Mouse (Mus musculus): ENCODE results near the gene Snapin. TPM values are rescaled to one million over a fixed set of nuclear protein-coding genes. Genes with fewer than 3 reads are reported as not detected.

The Snapin gene
- total RNA-seq, 2 experiments from 2014 or later, result 31.7 to 35.5 TPM

DNA sequence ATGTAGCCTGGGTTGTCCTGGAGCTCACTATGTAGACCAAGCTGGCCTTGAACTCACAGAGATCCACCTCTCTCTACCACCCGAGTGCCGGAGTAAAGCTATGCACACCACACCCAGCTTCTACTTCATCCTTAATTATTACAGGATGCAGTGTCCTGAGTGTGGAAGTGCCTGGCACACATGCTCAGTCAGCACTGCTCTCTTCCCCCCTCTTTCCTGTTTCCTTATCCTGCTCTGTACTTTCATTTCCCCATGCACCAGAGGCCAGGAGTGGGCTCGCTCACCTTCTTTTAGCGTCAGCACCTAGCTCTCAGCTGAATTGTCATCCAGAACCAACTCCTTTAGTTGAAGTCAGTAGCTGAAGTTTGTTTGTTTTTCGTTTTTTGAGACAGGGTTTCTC, 30.5 kb downstream of the Snapin start:
- no peak for ATAC-seq (replicated peaks; ENCODE audit: poor library complexity, severe bottlenecking)

- no peak for ATAC-seq (replicated peaks; ENCODE audit: poor library complexity, severe bottlenecking)
Observed at GRCm38 (mm10) chr3:90459727-90460126, 31.1 kb downstream of the Snapin start.

- ATAC-seq (replicated peaks; ENCODE audit: poor library complexity, severe bottlenecking), result no peak
Observed at GRCm38 (mm10) chr3:90454931-90455330, 35.9 kb downstream of the Snapin start.

DNA sequence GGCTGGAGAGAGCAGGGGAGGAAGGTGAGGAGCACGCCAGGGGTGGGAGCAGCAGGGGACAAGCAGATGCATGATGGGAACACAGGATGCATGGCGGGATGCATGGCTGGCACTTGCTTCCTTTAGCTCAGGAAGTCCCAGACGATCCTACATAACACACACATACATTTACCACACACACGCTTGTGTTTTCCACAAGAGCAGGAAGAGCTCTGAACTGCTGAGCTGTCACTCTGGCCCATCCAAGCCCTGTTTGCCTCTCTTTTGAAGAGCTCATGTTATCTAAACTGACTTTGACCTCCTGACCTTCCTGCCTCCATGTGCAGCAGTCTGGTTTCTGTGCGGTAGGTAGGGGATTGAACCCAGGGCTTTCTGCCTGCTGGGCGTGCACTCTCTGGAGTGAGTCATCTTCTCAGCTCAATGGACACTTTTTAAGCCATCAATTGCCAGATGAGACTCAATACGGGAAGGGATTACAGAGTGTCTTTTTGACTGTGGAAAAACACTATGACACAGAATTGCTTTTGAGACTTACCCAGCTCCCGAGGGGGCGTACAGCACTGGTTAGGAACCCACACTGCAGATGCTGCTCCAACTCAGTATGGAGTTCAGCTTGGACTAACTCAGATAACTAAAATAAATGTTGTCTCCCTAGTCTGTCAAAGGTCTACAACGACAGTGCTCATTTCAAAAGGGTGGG, 39.3 kb downstream of the Snapin start:
- ATAC-seq (replicated peaks; ENCODE audit: poor library complexity, severe bottlenecking), result no peak

DNA sequence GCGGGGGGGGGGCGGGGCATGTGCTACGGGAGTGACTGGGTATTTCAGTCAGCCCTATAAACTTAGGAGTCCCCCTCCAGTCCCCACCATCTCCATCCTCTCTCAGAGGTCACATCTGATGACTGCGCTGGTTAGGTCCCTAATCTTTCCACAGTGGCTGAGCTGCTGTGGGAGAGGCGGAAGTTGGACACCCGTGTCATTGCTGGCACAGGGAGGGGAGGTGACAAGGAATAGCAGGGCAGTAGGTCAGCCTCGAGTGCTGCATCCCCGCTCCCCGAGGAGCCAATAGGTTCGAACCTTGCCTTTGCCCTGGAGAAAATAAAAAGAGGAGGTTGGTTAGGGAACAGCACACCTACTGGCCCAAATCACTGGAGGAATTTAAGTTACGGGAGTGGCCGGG, 40.0 kb downstream of the Snapin start:
- no peak for ATAC-seq (replicated peaks; ENCODE audit: poor library complexity, severe bottlenecking)

- no peak for ATAC-seq (replicated peaks; ENCODE audit: poor library complexity, severe bottlenecking)
Observed at GRCm38 (mm10) chr3:90448626-90449025, 42.2 kb downstream of the Snapin start.

GRCm38 (mm10) chr3:90447123-90447494, 43.7 kb downstream of the Snapin start:
- ATAC-seq (replicated peaks; ENCODE audit: poor library complexity, severe bottlenecking), result no peak

DNA sequence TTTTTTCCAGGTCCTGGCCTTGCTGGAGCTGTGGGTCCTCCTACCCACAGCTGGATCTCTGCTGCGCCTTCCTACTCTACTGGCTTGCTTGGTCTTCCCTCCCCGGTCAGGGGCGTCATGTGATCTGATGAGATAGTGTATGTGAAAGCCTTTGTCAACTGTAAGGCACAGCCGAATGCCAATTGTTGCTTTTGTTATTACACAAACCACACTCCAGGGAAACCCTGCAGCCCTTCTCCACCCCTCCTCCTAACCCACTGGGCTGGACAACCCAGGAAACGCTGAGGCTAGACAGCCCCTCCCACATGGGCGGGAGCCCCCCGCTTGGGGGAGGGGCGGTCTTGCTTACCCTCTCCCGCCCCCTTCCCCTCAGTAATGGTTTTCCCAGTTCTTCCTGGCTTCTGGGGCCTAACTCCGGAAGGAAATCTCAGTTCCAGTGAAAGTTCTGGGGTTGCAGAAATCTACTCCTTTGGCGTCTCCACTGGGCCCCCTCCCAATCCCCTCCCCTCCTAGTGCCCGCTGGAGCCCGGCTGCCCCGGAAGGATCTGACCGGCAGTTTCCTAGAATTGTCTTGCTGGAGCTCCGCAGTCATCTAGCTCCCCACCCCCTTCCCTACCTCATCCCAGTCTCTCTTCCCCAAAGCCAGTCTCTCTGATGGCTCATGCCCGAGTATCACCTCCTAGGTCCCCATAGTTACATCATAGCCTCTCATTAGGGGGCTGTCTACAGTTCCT, 44.3 kb downstream of the Snapin start:
- ATAC-seq (replicated peaks; ENCODE audit: poor library complexity, severe bottlenecking), result peak; percentile 86

DNA sequence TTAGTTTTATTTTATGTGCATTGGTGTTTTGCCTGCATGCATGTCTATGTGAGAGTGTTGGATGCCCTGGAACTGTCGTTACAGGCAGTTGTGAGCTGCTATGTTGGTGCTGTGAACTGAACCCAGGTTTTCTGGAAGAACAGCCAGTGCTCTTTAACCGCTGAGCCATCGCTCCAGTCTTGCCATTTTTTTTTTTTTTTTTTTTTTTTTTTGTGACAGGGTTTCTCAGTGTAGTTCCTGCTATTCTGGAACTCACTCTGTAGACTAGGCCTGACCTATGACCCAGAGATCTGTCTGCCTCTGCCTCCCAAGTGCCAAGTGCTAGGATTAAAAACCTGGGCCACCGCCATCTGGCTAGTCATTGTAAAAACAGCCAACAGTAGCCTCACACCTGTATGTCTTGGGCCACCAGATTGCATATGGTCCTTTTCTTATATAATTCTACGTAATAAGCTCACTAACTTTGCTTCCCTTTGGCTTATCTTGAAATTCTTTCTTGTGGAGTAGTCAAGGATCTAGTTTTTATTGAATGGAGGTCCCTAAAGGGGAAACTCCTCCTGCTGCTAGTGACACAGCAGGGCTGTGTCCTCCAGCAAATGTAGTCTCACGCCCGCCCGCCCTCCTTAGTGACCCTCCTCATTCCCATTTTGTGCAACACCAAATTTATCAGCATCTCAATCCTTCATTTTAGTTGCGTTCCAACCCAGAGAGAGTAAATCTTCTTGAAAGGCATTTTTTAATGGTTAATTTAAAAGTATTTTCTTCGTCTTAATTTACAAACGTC, 45.2 kb downstream of the Snapin start:
- no peak for ATAC-seq (replicated peaks; ENCODE audit: poor library complexity, severe bottlenecking)

- no peak for ATAC-seq (replicated peaks; ENCODE audit: poor library complexity, severe bottlenecking)
Observed at GRCm38 (mm10) chr3:90443977-90444376, 46.9 kb downstream of the Snapin start.

GRCm38 (mm10) chr3:90440756-90441155, 50.1 kb downstream of the Snapin start:
- ATAC-seq (replicated peaks; ENCODE audit: poor library complexity, severe bottlenecking), result no peak

Other genes with a start within 250 kb of the Snapin start
- gene Creb3l4, start 247.5 kb downstream of the Snapin start, total RNA-seq (2014; fragmentation: Nextera tagmentation), result not detected in 2 replicates
- not detected in 2 replicates for gene Creb3l4, start 247.5 kb downstream of the Snapin start, total RNA-seq (2017)
- gene Slc39a1, start 242.9 kb downstream of the Snapin start, total RNA-seq (2014; fragmentation: Nextera tagmentation), result 26.6 and 35.3 TPM in 2 replicates
- gene Slc39a1, start 242.9 kb downstream of the Snapin start, total RNA-seq (2017), result 36.4 and 36.6 TPM in 2 replicates
- 48.1 and 49.5 TPM in 2 replicates for gene Crtc2, start 236.9 kb downstream of the Snapin start, total RNA-seq (2014; fragmentation: Nextera tagmentation)
- gene Crtc2, start 236.9 kb downstream of the Snapin start, total RNA-seq (2017), result 10.1 and 11.4 TPM in 2 replicates
- gene Dennd4b, start 225.8 kb downstream of the Snapin start, total RNA-seq (2014; fragmentation: Nextera tagmentation), result 28.1 and 37.5 TPM in 2 replicates
- 13.6 and 16.5 TPM in 2 replicates for gene Dennd4b, start 225.8 kb downstream of the Snapin start, total RNA-seq (2017)
- 68.7 and 83.6 TPM in 2 replicates for gene Gatad2b, start 197.9 kb downstream of the Snapin start, total RNA-seq (2014; fragmentation: Nextera tagmentation)
- 19.4 and 19.9 TPM in 2 replicates for gene Gatad2b, start 197.9 kb downstream of the Snapin start, total RNA-seq (2017)
- 2.1 and 4.2 TPM in 2 replicates for gene Slc27a3, start 101.1 kb downstream of the Snapin start, total RNA-seq (2014; fragmentation: Nextera tagmentation)
- gene Slc27a3, start 101.1 kb downstream of the Snapin start, total RNA-seq (2017), result 0.88 and 0.99 TPM in 2 replicates
- 29.3 and 47.1 TPM in 2 replicates for gene Ints3, start 57.4 kb downstream of the Snapin start, total RNA-seq (2014; fragmentation: Nextera tagmentation)
- gene Ints3, start 57.4 kb downstream of the Snapin start, total RNA-seq (2017), result 18.4 and 25.9 TPM in 2 replicates
- gene Npr1, start 25.2 kb downstream of the Snapin start, total RNA-seq (2014; fragmentation: Nextera tagmentation), result 0.82 TPM in 1 of 2 replicates, not detected in the other
- not detected in 2 replicates for gene Npr1, start 25.2 kb downstream of the Snapin start, total RNA-seq (2017)
- 120 and 128 TPM in 2 replicates for gene Ilf2, start 14.9 kb downstream of the Snapin start, total RNA-seq (2014; fragmentation: Nextera tagmentation)
- gene Ilf2, start 14.9 kb downstream of the Snapin start, total RNA-seq (2017), result 176 and 204 TPM in 2 replicates
- gene Chtop, start 18.5 kb upstream of the Snapin start, total RNA-seq (2014; fragmentation: Nextera tagmentation), result 97.6 and 127 TPM in 2 replicates
- 93.2 and 107 TPM in 2 replicates for gene Chtop, start 18.5 kb upstream of the Snapin start, total RNA-seq (2017)
- 106 and 130 TPM in 2 replicates for gene S100a1, start 23.4 kb upstream of the Snapin start, total RNA-seq (2014; fragmentation: Nextera tagmentation)
- 119 and 162 TPM in 2 replicates for gene S100a1, start 23.4 kb upstream of the Snapin start, total RNA-seq (2017)
- 60.2 and 62.1 TPM in 2 replicates for gene S100a13, start 23.4 kb upstream of the Snapin start, total RNA-seq (2014; fragmentation: Nextera tagmentation)
- 73.2 and 77.0 TPM in 2 replicates for gene S100a13, start 23.4 kb upstream of the Snapin start, total RNA-seq (2017)
- gene S100a14, start 35.8 kb upstream of the Snapin start, total RNA-seq (2014; fragmentation: Nextera tagmentation), result not detected in 2 replicates
- gene S100a14, start 35.8 kb upstream of the Snapin start, total RNA-seq (2017), result not detected in 2 replicates
- gene S100a16, start 46.2 kb upstream of the Snapin start, total RNA-seq (2014; fragmentation: Nextera tagmentation), result not detected in 2 replicates
- not detected in 2 replicates for gene S100a16, start 46.2 kb upstream of the Snapin start, total RNA-seq (2017)
- not detected in 2 replicates for gene S100a3, start 69.5 kb upstream of the Snapin start, total RNA-seq (2014; fragmentation: Nextera tagmentation)
- gene S100a3, start 69.5 kb upstream of the Snapin start, total RNA-seq (2017), result not detected in 2 replicates
- not detected in 2 replicates for gene S100a2, start 99.2 kb upstream of the Snapin start, total RNA-seq (2014; fragmentation: Nextera tagmentation)
- gene S100a2, start 99.2 kb upstream of the Snapin start, total RNA-seq (2017), result not detected in 2 replicates
- not detected in 2 replicates for gene Gm42674, start 110.9 kb upstream of the Snapin start, total RNA-seq (2014; fragmentation: Nextera tagmentation)
- not detected in 2 replicates for gene Gm42674, start 110.9 kb upstream of the Snapin start, total RNA-seq (2017)
- gene S100a4, start 112.7 kb upstream of the Snapin start, total RNA-seq (2014; fragmentation: Nextera tagmentation), result 20.4 and 46.6 TPM in 2 replicates
- 21.0 and 41.8 TPM in 2 replicates for gene S100a4, start 112.7 kb upstream of the Snapin start, total RNA-seq (2017)
- not detected in 2 replicates for gene S100a5, start 117.5 kb upstream of the Snapin start, total RNA-seq (2014; fragmentation: Nextera tagmentation)
- not detected in 2 replicates for gene S100a5, start 117.5 kb upstream of the Snapin start, total RNA-seq (2017)
- 3.6 and 13.4 TPM in 2 replicates for gene S100a6, start 121.8 kb upstream of the Snapin start, total RNA-seq (2014; fragmentation: Nextera tagmentation)
- gene S100a6, start 121.8 kb upstream of the Snapin start, total RNA-seq (2017), result 13.0 and 18.6 TPM in 2 replicates
- gene S100a7a, start 163.0 kb upstream of the Snapin start, total RNA-seq (2014; fragmentation: Nextera tagmentation), result not detected in 2 replicates
- gene S100a7a, start 163.0 kb upstream of the Snapin start, total RNA-seq (2017), result not detected in 2 replicates
- gene S100a8, start 177.9 kb upstream of the Snapin start, total RNA-seq (2014; fragmentation: Nextera tagmentation), result 347 and 679 TPM in 2 replicates
- gene S100a8, start 177.9 kb upstream of the Snapin start, total RNA-seq (2017), result 895 and 1,441 TPM in 2 replicates
- gene S100a9, start 204.7 kb upstream of the Snapin start, total RNA-seq (2014; fragmentation: Nextera tagmentation), result 129 and 333 TPM in 2 replicates
- gene S100a9, start 204.7 kb upstream of the Snapin start, total RNA-seq (2017), result 894 and 951 TPM in 2 replicates
- not detected in 2 replicates for gene Pglyrp4, start 235.9 kb upstream of the Snapin start, total RNA-seq (2014; fragmentation: Nextera tagmentation)
- gene Pglyrp4, start 235.9 kb upstream of the Snapin start, total RNA-seq (2017), result not detected in 2 replicates